Mouse (Mus musculus) gonadal fat pad, adult 2 months (tissue): ENCODE results near the gene Fibin. TPM values are rescaled to one million over a fixed set of nuclear protein-coding genes. Genes with fewer than 3 reads are reported as not detected.
A peak's percentile ranks its signal among the peaks of the same experiment; 100 is the strongest.

Source experiments
- DNase-seq: peaks from one replicate; pipeline ENCODE4 v3.0.0-alpha.2; 2012; ENCODE audit warnings: low read depth
- polyA plus RNA-seq: library from polyadenylated mRNA; depleted of rRNA; stranded (reverse); fragments of >200 nt; gene quantifications from 2 replicates; pipeline ENCODE4 v1.2.3, GENCODE M21; 2012; rRNA removed

Fibin gene
- polyA plus RNA-seq, 1 experiment = 4.7 TPM

GRCm38 (mm10) chr2:110314074-110314473 is 48.9 kb downstream of the Fibin start:
- peak; percentile 61 for DNase-seq

GRCm38 (mm10) chr2:110313305-110313824 is 49.6 kb downstream of the Fibin start:
- no peak for DNase-seq

Other genes with a start within 250 kb of the Fibin start
- gene Bbox1, start 48.6 kb downstream of the Fibin start, polyA plus RNA-seq = 1.3 and 1.6 TPM in 2 replicates
- gene Slc5a12, start 234.1 kb upstream of the Fibin start, polyA plus RNA-seq = not detected in 2 replicates